Mouse (Mus musculus) adrenal gland, adult 8-10 months (tissue): ENCODE results near the gene Qars. TPM values are rescaled to one million over a fixed set of nuclear protein-coding genes. Genes with fewer than 3 reads are reported as not detected.

Source experiments
- DNase-seq: peaks from one replicate; pipeline ENCODE4 v3.0.0; 2022
- total RNA-seq, 4 experiments: library from RNA; stranded (reverse); gene quantifications; 2 replicates each; pipeline ENCODE4 v1.2.4; 2022

Gene Qars
- total RNA-seq = 100 to 1,000 TPM; 181 to 239 (median 220) TPM

GRCm38 (mm10) chr9:108507619-108508434 lies at the start of gene Qars:
Qars (plus strand) TSS chr9:108507706.
- peak; percentile 96 for DNase-seq

GRCm38 (mm10) chr9:108459939-108460318 lies 47.6 kb upstream of the Qars start:
- no peak for DNase-seq

GRCm38 (mm10) chr9:108460319-108461178 lies 47.0 kb upstream of the Qars start, which contains the start of gene Ccdc71:
Ccdc71 (plus strand) TSS chr9:108460527.
- DNase-seq = peak; percentile 83

GRCm38 (mm10) chr9:108461181-108461631 lies 46.3 kb upstream of the Qars start, which contains the start of gene Klhdc8b:
Klhdc8b (minus strand) TSS chr9:108461581.
- DNase-seq = no peak

- no peak for DNase-seq
These were observed 45.8 kb upstream of the Qars start for GRCm38 (mm10) chr9:108461675-108462074.

GRCm38 (mm10) chr9:108462192-108462591 lies 45.3 kb upstream of the Qars start:
- DNase-seq = no peak

GRCm38 (mm10) chr9:108463713-108464112 lies 43.8 kb upstream of the Qars start:
- DNase-seq = peak; percentile 71

- DNase-seq = no peak
These were observed 41.3 kb upstream of the Qars start for GRCm38 (mm10) chr9:108466219-108466618.

- DNase-seq = no peak
These were observed 38.1 kb upstream of the Qars start for GRCm38 (mm10) chr9:108469430-108469829.

- DNase-seq = no peak
These were observed 37.7 kb upstream of the Qars start for GRCm38 (mm10) chr9:108469845-108470244.

GRCm38 (mm10) chr9:108474528-108474927 lies 33.0 kb upstream of the Qars start:
- DNase-seq = no peak

GRCm38 (mm10) chr9:108478638-108479156 lies 28.8 kb upstream of the Qars start:
- peak; percentile 64 for DNase-seq

GRCm38 (mm10) chr9:108479241-108479640 lies 28.3 kb upstream of the Qars start:
- DNase-seq = no peak

- no peak for DNase-seq
These were observed 27.7 kb upstream of the Qars start, which contains the start of gene Lamb2 for GRCm38 (mm10) chr9:108479721-108480351. Lamb2 (plus strand) TSS chr9:108479736.

- no peak for DNase-seq
These were observed 26.5 kb upstream of the Qars start for GRCm38 (mm10) chr9:108480813-108481519.

GRCm38 (mm10) chr9:108481520-108482210 lies 25.8 kb upstream of the Qars start:
- no peak for DNase-seq

GRCm38 (mm10) chr9:108483051-108483790 lies 24.3 kb upstream of the Qars start:
- DNase-seq = no peak

GRCm38 (mm10) chr9:108484021-108484420 lies 23.5 kb upstream of the Qars start:
- DNase-seq = no peak

GRCm38 (mm10) chr9:108485301-108485875 lies 22.1 kb upstream of the Qars start:
- no peak for DNase-seq

GRCm38 (mm10) chr9:108486973-108487530 lies 20.5 kb upstream of the Qars start:
- no peak for DNase-seq
